In the genomic region with DNA sequence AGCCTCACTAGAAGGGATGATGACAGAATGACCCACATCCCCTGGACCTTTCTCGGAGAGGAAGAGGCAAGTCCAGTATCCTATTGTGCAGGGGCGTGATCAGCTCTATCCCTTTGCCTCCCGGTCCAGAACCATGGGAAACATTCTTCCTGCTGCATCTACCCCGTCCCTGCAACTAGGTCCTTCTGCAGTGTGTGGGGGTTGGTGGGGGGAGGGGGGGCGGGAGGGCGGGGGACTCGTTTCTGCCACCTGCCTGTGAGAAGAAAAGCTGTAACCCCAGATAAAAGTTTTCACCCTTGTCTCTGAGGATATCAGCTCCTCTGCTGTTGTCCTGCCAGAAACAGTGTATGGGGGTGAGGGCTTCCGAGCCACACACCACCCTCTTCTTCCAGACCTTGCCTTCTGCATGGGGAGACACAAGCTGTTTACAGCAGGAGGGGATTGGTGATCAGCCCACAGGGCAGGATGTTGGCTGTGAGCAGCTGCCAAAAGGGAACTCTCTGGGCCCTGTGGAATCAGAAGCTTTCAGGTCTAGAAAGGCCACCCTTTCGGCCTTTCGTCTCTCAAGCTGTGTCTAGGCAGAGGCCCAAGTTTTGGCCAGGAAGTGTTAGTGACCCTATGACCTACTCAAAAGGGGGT, we compare ENCODE assay signal across 9 mouse cellular contexts. TPM values are rescaled to one million over a fixed set of nuclear protein-coding genes. Genes with fewer than 3 reads are reported as not detected.
A peak's percentile ranks its signal among the peaks of the same experiment; 100 is the strongest.
DNase-seq lines count a peak whose midpoint lies in the region; ATAC-seq and TF ChIP-seq lines count a peak whose summit lies in the region.
"Had no signal": no experiment of that assay in that cellular context is flagged by ENCODE, and none has a peak within 500 bp of the region (broad histone marks: within the 10 kb centered on the region; RNA-seq: fewer than 3 reads in every experiment).

No protein-coding gene starts in this region.

- H3K27ac ChIP-seq in forebrain, embryonic 10.5 days, result peak overlapping the region; percentile 79
- H3K27ac ChIP-seq in hindbrain, embryonic 13.5 days, result peak overlapping the region; percentile 14; the same call in 1 of the 2 replicates
- peak overlapping the region; percentile 60 for H3K27ac ChIP-seq in liver, adult 2 months (replicated peaks; ENCODE audit: insufficient read depth, low read depth, low read length)

- no peak for ATAC-seq in megakaryocyte, adult 5-6 weeks (ENCODE audit: poor library complexity, severe bottlenecking)
- peak; percentile 53 for ATAC-seq in hindbrain, embryonic 13.5 days (ENCODE audit: low FRiP score)

- no peaks in the 10 kb centered on the region for H3K36me3 ChIP-seq in megakaryocyte, embryonic 14.5 days (replicated peaks; ENCODE audit: low read length)
- H3K36me3 ChIP-seq in forebrain, embryonic 10.5 days (replicated peaks), result no peaks in the 10 kb centered on the region
- H3K36me3 ChIP-seq in hindbrain, embryonic 13.5 days, result no peaks in the 10 kb centered on the region
- H3K36me3 ChIP-seq in liver, adult 2 months (ENCODE audit: control insufficient read depth, insufficient read depth, low read length), result no peaks in the 10 kb centered on the region

- H3K9me3 ChIP-seq in megakaryocyte, embryonic 14.5 days, result no peaks in the 10 kb centered on the region
- no peaks in the 10 kb centered on the region for H3K9me3 ChIP-seq in forebrain, embryonic 10.5 days
- no peaks in the 10 kb centered on the region for H3K9me3 ChIP-seq in hindbrain, embryonic 13.5 days

- H3K27me3 ChIP-seq in megakaryocyte, embryonic 14.5 days (replicated peaks), result peaks cover 97% of the 10 kb centered on the region
- peaks cover 36% of the 10 kb centered on the region for H3K27me3 ChIP-seq in forebrain, embryonic 10.5 days (ENCODE audit: poor library complexity, severe bottlenecking)
- H3K27me3 ChIP-seq in hindbrain, embryonic 13.5 days, result peaks cover 12% of the 10 kb centered on the region; the same call in 1 of the 2 replicates
- H3K27me3 ChIP-seq in liver, adult 2 months (ENCODE audit: control insufficient read depth, insufficient read depth, low read length), result no peaks in the 10 kb centered on the region

- H3K4me1 ChIP-seq in megakaryocyte, embryonic 14.5 days, result peaks cover 29% of the 10 kb centered on the region
- peaks cover 43% of the 10 kb centered on the region for H3K4me1 ChIP-seq in forebrain, embryonic 10.5 days
- peaks cover 25% of the 10 kb centered on the region for H3K4me1 ChIP-seq in hindbrain, embryonic 13.5 days (replicated peaks)
- peaks cover 5% of the 10 kb centered on the region; the same call in 1 of the 2 replicates for H3K4me1 ChIP-seq in liver, adult 2 months (ENCODE audit: control insufficient read depth, insufficient read depth, low read length)

- no peak for DNase-seq in forebrain, embryonic 10.5 days (ENCODE audit: extremely low spot score, low spot score)
- DNase-seq in liver, adult 2 months (ENCODE audit: extremely low read depth, low read depth, low spot score), result no peak
- DNase-seq in naive thymus-derived CD4-positive, alpha-beta T cell, adult 2 months (ENCODE audit: low read depth), result peak; percentile 51
- no peak for DNase-seq in right cerebral cortex, postnatal 36 days (ENCODE audit: low spot score in 2 of 2)
- no peak for DNase-seq in frontal cortex, postnatal 25 days (ENCODE audit: low spot score in 2 of 2)

- H3K79me2 ChIP-seq in liver, adult 2 months (ENCODE audit: control insufficient read depth, insufficient read depth, low read length), result no peaks in the 10 kb centered on the region

- 15% methylated on average over 10 of the region's 10 CpGs for WGBS in forebrain, embryonic 10.5 days
- 14% methylated on average over 10 of the region's 10 CpGs for WGBS in hindbrain, embryonic 13.5 days
- WGBS in liver, adult 2 months, result 42% methylated on average over 10 of the region's 10 CpGs

- H3K4me3 ChIP-seq in megakaryocyte, embryonic 14.5 days (replicated peaks), result peak overlapping the region; percentile 88
- H3K4me3 ChIP-seq in forebrain, embryonic 10.5 days, result peak overlapping the region; percentile 74
- peak overlapping the region; percentile 63 for H3K4me3 ChIP-seq in hindbrain, embryonic 13.5 days
- H3K4me3 ChIP-seq in liver, adult 2 months (ENCODE audit: insufficient read depth, low read depth, low read length), result peak overlapping the region; percentile 56

- H3K9ac ChIP-seq in hindbrain, embryonic 13.5 days, result peak overlapping the region; percentile 76
- H3K9ac ChIP-seq in liver, adult 2 months (ENCODE audit: low read depth, low read length), result peak overlapping the region; percentile 71

- no peak for TF ChIP-seq POLR2A in liver, adult 2 months (IDR thresholded peaks at IDR 0.05; ENCODE audit: extremely low read depth, insufficient read depth, low read length)

- TF ChIP-seq CTCF in liver, adult 2 months (IDR thresholded peaks at IDR 0.05; ENCODE audit: low read depth, low read length), result no peak

- peak overlapping the region; percentile 86 for H3K4me2 ChIP-seq in hindbrain, embryonic 13.5 days

RNA-seq across cellular contexts. Expression of a gene that starts 10.4 kb away (rescaled TPM):
- not detected in 2 replicates for polyA plus RNA-seq in megakaryocyte, embryonic 14.5 days (2012; ENCODE audit: insufficient read depth, low replicate concordance)
- 1.0 TPM in 1 of 2 replicates, not detected in the other for total RNA-seq in megakaryocyte, adult 5-6 weeks (2015)
- total RNA-seq in megakaryocyte, adult 5-6 weeks (2017), result 0.26 and 4.6 TPM in 2 replicates
- polyA plus RNA-seq in forebrain, embryonic 10.5 days (2016; fragmentation: Nextera tagmentation; extraction: Ambion mirVana), result 7.6 and 8.1 TPM in 2 replicates
- polyA plus RNA-seq in hindbrain, embryonic 13.5 days (2015; fragmentation: Nextera tagmentation; extraction: Ambion mirVana), result 20.2 and 22.4 TPM in 2 replicates
- 10.8 and 11.5 TPM in 2 replicates for total RNA-seq in liver, adult 2 months (2014; rRNA removed)
- 10.8 and 11.7 TPM in 2 replicates for polyA plus RNA-seq in liver, adult 2 months (2012; rRNA removed)

RNA-seq across cellular contexts. Expression of a gene that starts 12.6 kb away (rescaled TPM):
- not detected in 2 replicates for polyA plus RNA-seq in megakaryocyte, embryonic 14.5 days (2012; ENCODE audit: insufficient read depth, low replicate concordance)
- not detected in 2 replicates for total RNA-seq in megakaryocyte, adult 5-6 weeks (2015)
- total RNA-seq in megakaryocyte, adult 5-6 weeks (2017), result not detected in 2 replicates
- polyA plus RNA-seq in forebrain, embryonic 10.5 days (2016; fragmentation: Nextera tagmentation; extraction: Ambion mirVana), result not detected in 2 replicates
- polyA plus RNA-seq in hindbrain, embryonic 13.5 days (2015; fragmentation: Nextera tagmentation; extraction: Ambion mirVana), result not detected in 2 replicates
- total RNA-seq in liver, adult 2 months (2014; rRNA removed), result not detected in 2 replicates
- 0.04 TPM in 1 of 2 replicates, not detected in the other for polyA plus RNA-seq in liver, adult 2 months (2012; rRNA removed)
- total RNA-seq: left cerebral cortex, postnatal 10 days had no signal

RNA-seq across cellular contexts. Expression of a gene that starts 12.9 kb away (rescaled TPM):
- polyA plus RNA-seq in megakaryocyte, embryonic 14.5 days (2012; ENCODE audit: insufficient read depth, low replicate concordance), result 4.6 and 7.0 TPM in 2 replicates
- total RNA-seq in megakaryocyte, adult 5-6 weeks (2015), result 14.6 and 18.2 TPM in 2 replicates
- 25.9 and 28.1 TPM in 2 replicates for total RNA-seq in megakaryocyte, adult 5-6 weeks (2017)
- polyA plus RNA-seq in forebrain, embryonic 10.5 days (2016; fragmentation: Nextera tagmentation; extraction: Ambion mirVana), result 62.4 and 66.2 TPM in 2 replicates
- polyA plus RNA-seq in hindbrain, embryonic 13.5 days (2015; fragmentation: Nextera tagmentation; extraction: Ambion mirVana), result 60.4 and 60.7 TPM in 2 replicates
- 13.4 and 18.6 TPM in 2 replicates for total RNA-seq in liver, adult 2 months (2014; rRNA removed)
- polyA plus RNA-seq in liver, adult 2 months (2012; rRNA removed), result 18.1 and 22.9 TPM in 2 replicates

RNA-seq across cellular contexts. Expression of a gene that starts 37.9 kb away (rescaled TPM):
- not detected in 2 replicates for polyA plus RNA-seq in megakaryocyte, embryonic 14.5 days (2012; ENCODE audit: insufficient read depth, low replicate concordance)
- 0.09 TPM in 1 of 2 replicates, not detected in the other for total RNA-seq in megakaryocyte, adult 5-6 weeks (2015)
- 0.07 TPM in 1 of 2 replicates, not detected in the other for total RNA-seq in megakaryocyte, adult 5-6 weeks (2017)
- polyA plus RNA-seq in forebrain, embryonic 10.5 days (2016; fragmentation: Nextera tagmentation; extraction: Ambion mirVana), result 0.31 and 0.38 TPM in 2 replicates
- polyA plus RNA-seq in hindbrain, embryonic 13.5 days (2015; fragmentation: Nextera tagmentation; extraction: Ambion mirVana), result 0.51 and 0.63 TPM in 2 replicates
- total RNA-seq in liver, adult 2 months (2014; rRNA removed), result 0.07 and 0.09 TPM in 2 replicates
- polyA plus RNA-seq in liver, adult 2 months (2012; rRNA removed), result 0.05 TPM in 1 of 2 replicates, not detected in the other

Comparison
In these comparisons a context has a peak if more than half of its experiments do, and no peak if none do; other contexts are left out.
1. H3K27ac ChIP-seq: peak in every context shown above with its lines; median percentile 79 in forebrain, embryonic 10.5 days; 60 in liver, adult 2 months; 14 in hindbrain, embryonic 13.5 days.